ENCODE assay signal across 11 mouse cellular contexts in genomic region chr9:120689025-120689424, GRCm38 (mm10).
"Had no signal": no experiment of that assay in that cellular context is flagged by ENCODE, and none has a peak within 500 bp of the region (broad histone marks: within the 10 kb centered on the region; RNA-seq: fewer than 3 reads in every experiment).

No protein-coding gene starts in this region.

- H3K9ac ChIP-seq: liver, embryonic 13.5 days had no signal

- ATAC-seq: intestine, postnatal 0 days had no signal

- DNase-seq: kidney, adult 2 months; kidney, postnatal 25 days; layer of hippocampus, postnatal 36 days; liver, embryonic 13.5 days; lung, adult 2 months; lung, postnatal 14 days; thymus, adult 18-20 months; thymus, postnatal 36 days had no signal

- H3K27ac ChIP-seq: left cerebral cortex, adult 2 months; liver, embryonic 13.5 days; macrophage had no signal

- H3K36me3 ChIP-seq: liver, embryonic 13.5 days had no signal

- H3K4me2 ChIP-seq: liver, embryonic 13.5 days had no signal

- H3K9me3 ChIP-seq: liver, embryonic 13.5 days had no signal

- H3K27me3 ChIP-seq: liver, embryonic 13.5 days had no signal

- H3K4me3 ChIP-seq: left cerebral cortex, adult 2 months; liver, embryonic 13.5 days had no signal
